Mouse (Mus musculus) spleen, adult 2 months (tissue): Measurements from ENCODE around the gene Prg3.

Source experiments
- CTCF ChIP-seq: fragments of 200-500 bp; IDR thresholded peaks from 2 replicates; pipeline ENCODE4 v1.5.1; 2011; ENCODE audit warnings: mild to moderate bottlenecking, inconsistent platforms; ENCODE audit not compliant: insufficient read depth, insufficient read length, insufficient replicate concordance; ENCODE audit errors: extremely low read depth
- POLR2A ChIP-seq: fragments of 200-500 bp; IDR thresholded peaks from 2 replicates; pipeline ENCODE4 v1.6.1; 2011; ENCODE audit warnings: low read depth, low read length, inconsistent platforms

- no peak for TF ChIP-seq CTCF
- no peak for TF ChIP-seq POLR2A
Measured at GRCm38 (mm10) chr2:84961901-84962300, 26.1 kb upstream of the Prg3 start.
